Mouse (Mus musculus) MEL (cell line): ENCODE data around the gene Wasf2. TPM values are rescaled to one million over a fixed set of nuclear protein-coding genes. Genes with fewer than 3 reads are reported as not detected.
A peak's percentile ranks its signal among the peaks of the same experiment; 100 is the strongest.

Experiments used
- DNase-seq: peaks from one replicate; pipeline ENCODE4 v3.0.0; 2011; ENCODE audit warnings: low read depth, low spot score
- H3K27ac ChIP-seq: 2 replicates; pipeline ENCODE4 v1.5.1; 2012; ENCODE audit warnings: low read depth, mild to moderate bottlenecking, control low read depth, low read length, moderate library complexity; ENCODE audit not compliant: control insufficient read depth
- H3K27me3 ChIP-seq, 2 experiments: fragments of 150-350 bp in 1 of 2; sonication (generic) in 1 of 2; 2 replicates each; pipeline ENCODE4 v1.6.1; 2012; ENCODE audit warnings: low read length in 2 of 2, mild to moderate bottlenecking in 2 of 2, improper control_type of control experiment in 1 of 2, moderate library complexity in 1 of 2; ENCODE audit not compliant: insufficient read depth in 2 of 2, control insufficient read depth in 1 of 2
- H3K36me3 ChIP-seq, 2 experiments: 2 replicates each; pipeline ENCODE4 v1.6.1; 2012 to 2014; ENCODE audit warnings: low read length in 2 of 2, improper control_type of control experiment in 1 of 2, inconsistent platforms in 1 of 2, mild to moderate bottlenecking in 1 of 2; ENCODE audit not compliant: insufficient read depth in 2 of 2, control insufficient read depth in 1 of 2
- H3K4me1 ChIP-seq, 2 experiments: fragments of 150-350 bp in 1 of 2; sonication (generic) in 1 of 2; 2 replicates each; pipeline ENCODE4 v1.6.1; 2012; ENCODE audit warnings: low read length in 2 of 2, improper control_type of control experiment in 1 of 2, mild to moderate bottlenecking in 1 of 2; ENCODE audit not compliant: insufficient read depth in 2 of 2, control insufficient read depth in 1 of 2
- H3K4me3 ChIP-seq, 2 experiments: fragments of 150-350 bp in 1 of 2; sonication (generic) in 1 of 2; 2 replicates each; pipeline ENCODE4 v1.5.1; 2012; ENCODE audit warnings: low read depth in 2 of 2, low read length in 2 of 2, mild to moderate bottlenecking in 2 of 2, moderate library complexity in 2 of 2, control low read depth in 1 of 2, improper control_type of control experiment in 1 of 2; ENCODE audit not compliant: control insufficient read depth in 1 of 2, insufficient read depth in 1 of 2
- H3K79me2 ChIP-seq: 2 replicates; pipeline ENCODE4 v1.6.1; 2012; ENCODE audit warnings: mild to moderate bottlenecking, low read length, moderate library complexity; ENCODE audit not compliant: control insufficient read depth, poor library complexity, insufficient read depth
- H3K9ac ChIP-seq: 2 replicates; pipeline ENCODE4 v1.6.1; 2012; ENCODE audit warnings: low read depth, mild to moderate bottlenecking, control low read depth, low read length, moderate library complexity; ENCODE audit not compliant: control insufficient read depth, poor library complexity, severe bottlenecking
- H3K9me3 ChIP-seq: fragments of 150-350 bp; sonication (generic); replicated peaks from 2 replicates; pipeline ENCODE4 v1.6.1; 2012; ENCODE audit warnings: mild to moderate bottlenecking, low read length, improper control_type of control experiment, moderate library complexity; ENCODE audit not compliant: insufficient read depth
- CHD1 ChIP-seq: IDR thresholded peaks from 2 replicates; pipeline ENCODE4 v1.6.1; 2012; ENCODE audit warnings: low read depth, mild to moderate bottlenecking, inconsistent platforms, low read length, improper control_type of control experiment
- ETS1 ChIP-seq: IDR thresholded peaks from 2 replicates; pipeline ENCODE4 v1.6.1; 2012; ENCODE audit warnings: low read depth, mild to moderate bottlenecking, inconsistent platforms, low read length, improper control_type of control experiment, moderate library complexity
- KAT2A ChIP-seq: conservative IDR thresholded peaks from 2 replicates; pipeline ENCODE4 v1.6.1; 2012; ENCODE audit warnings: low read depth, low read length, improper control_type of control experiment, inconsistent platforms
- MAX ChIP-seq: IDR thresholded peaks from 2 replicates; pipeline ENCODE4 v1.6.1; 2011; ENCODE audit warnings: low read length, improper control_type of control experiment
- MAZ ChIP-seq: IDR thresholded peaks from 2 replicates; pipeline ENCODE4 v1.6.1; 2012; ENCODE audit warnings: low read depth, mild to moderate bottlenecking, inconsistent platforms, low read length, improper control_type of control experiment
- MXI1 ChIP-seq: IDR thresholded peaks from 2 replicates; pipeline ENCODE4 v1.6.1; 2011; ENCODE audit warnings: mild to moderate bottlenecking, low read depth, low read length, improper control_type of control experiment
- MYB ChIP-seq: IDR thresholded peaks from 2 replicates; pipeline ENCODE4 v1.6.1; 2011; ENCODE audit warnings: mild to moderate bottlenecking, low read depth, low read length, improper control_type of control experiment
- MYC ChIP-seq: IDR thresholded peaks from 2 replicates; pipeline ENCODE4 v1.6.1; 2011; ENCODE audit warnings: low read depth, mild to moderate bottlenecking, low read length, improper control_type of control experiment, moderate library complexity
- NELFE ChIP-seq: IDR thresholded peaks from 2 replicates; pipeline ENCODE4 v1.6.1; 2011; ENCODE audit warnings: low read depth, low read length, improper control_type of control experiment
- NRF1 ChIP-seq: IDR thresholded peaks from 2 replicates; pipeline ENCODE4 v1.6.1; 2014; ENCODE audit warnings: low read depth, mild to moderate bottlenecking, inconsistent platforms, low read length, improper control_type of control experiment, moderate library complexity; ENCODE audit not compliant: poor library complexity, insufficient read depth, severe bottlenecking
- POLR2A ChIP-seq, 2 experiments: IDR thresholded peaks; 2 replicates each; pipeline ENCODE4 v1.6.1; 2011 to 2012; ENCODE audit warnings: low read length in 2 of 2, mild to moderate bottlenecking in 2 of 2, control low read depth in 1 of 2, improper control_type of control experiment in 1 of 2, low read depth in 1 of 2, moderate library complexity in 1 of 2; ENCODE audit not compliant: control insufficient read depth in 1 of 2, insufficient read depth in 1 of 2, poor library complexity in 1 of 2
- POLR2AphosphoS5 ChIP-seq: IDR thresholded peaks from 2 replicates; pipeline ENCODE4 v1.6.1; 2012; ENCODE audit warnings: low read depth, borderline replicate concordance, mild to moderate bottlenecking, inconsistent platforms, low read length, moderate library complexity, mixed read lengths
- SIN3A ChIP-seq: IDR thresholded peaks from 2 replicates; pipeline ENCODE4 v1.6.1; 2012; ENCODE audit warnings: low read length, improper control_type of control experiment, inconsistent platforms
- SMC3 ChIP-seq: IDR thresholded peaks from 2 replicates; pipeline ENCODE4 v1.6.1; 2011; ENCODE audit warnings: low read depth, low read length, improper control_type of control experiment
- TAL1 ChIP-seq: IDR thresholded peaks from 2 replicates; pipeline ENCODE4 v1.6.1; 2012; ENCODE audit warnings: mild to moderate bottlenecking, inconsistent platforms, low read length, moderate library complexity, mixed read lengths
- TBP ChIP-seq: IDR thresholded peaks from 2 replicates; pipeline ENCODE4 v1.8.0; 2011; ENCODE audit warnings: low read depth, low read length, improper control_type of control experiment
- TCF12 ChIP-seq: IDR thresholded peaks from 2 replicates; pipeline ENCODE4 v1.6.1; 2014; ENCODE audit warnings: low read depth, mild to moderate bottlenecking, inconsistent platforms, low read length, improper control_type of control experiment, moderate library complexity
- UBTF ChIP-seq: IDR thresholded peaks from 2 replicates; pipeline ENCODE4 v1.6.1; 2012; ENCODE audit warnings: low read depth, mild to moderate bottlenecking, inconsistent platforms, low read length, improper control_type of control experiment, moderate library complexity, borderline replicate concordance; ENCODE audit not compliant: insufficient read depth
- USF1 ChIP-seq: IDR thresholded peaks from 2 replicates; pipeline ENCODE4 v1.6.1; 2014; ENCODE audit warnings: low read depth, mild to moderate bottlenecking, inconsistent platforms, low read length, improper control_type of control experiment, moderate library complexity
- USF2 ChIP-seq, 2 experiments: IDR thresholded peaks; 2 replicates each; pipeline ENCODE4 v1.6.1; 2011 to 2012; ENCODE audit warnings: improper control_type of control experiment in 2 of 2, low read length in 2 of 2, borderline replicate concordance in 1 of 2, inconsistent platforms in 1 of 2, low read depth in 1 of 2, mild to moderate bottlenecking in 1 of 2; ENCODE audit not compliant: insufficient read depth in 1 of 2
- ZC3H11A ChIP-seq: IDR thresholded peaks from 2 replicates; pipeline ENCODE4 v1.6.1; 2012; ENCODE audit warnings: low read depth, mild to moderate bottlenecking, inconsistent platforms, low read length, improper control_type of control experiment
- ZKSCAN1 ChIP-seq: IDR thresholded peaks from 2 replicates; pipeline ENCODE4 v1.6.1; 2012; ENCODE audit warnings: low read depth, mild to moderate bottlenecking, inconsistent platforms, low read length, improper control_type of control experiment, moderate library complexity
- polyA plus RNA-seq, 2 experiments: library from polyadenylated mRNA; stranded (reverse) in 1 of 2; unstranded in 1 of 2; fragments of >175 nt in 1 of 2; fragments of >200 nt in 1 of 2; gene quantifications; 2 replicates each; pipeline versions ENCODE4 v1.2.1 to v1.2.4; 2012; ENCODE audit warnings: low replicate concordance in 2 of 2, low read depth in 1 of 2; ENCODE audit not compliant: insufficient read length in 2 of 2, insufficient read depth in 1 of 2, missing spikeins in 1 of 2
- total RNA-seq: library from RNA; depleted of rRNA; stranded (reverse); fragments of 300-350 nt; gene quantifications from 2 replicates; pipeline ENCODE4 v1.2.3, GENCODE M21; 2012

The Wasf2 gene
- total and polyA plus RNA-seq, 3 experiments, result 16.4 to 53.7 TPM; not detected in 1

- TF ChIP-seq NRF1 (peak; percentile 54; the same call in 1 of the 2 replicates), MAZ (no peak), USF2 (IDR thresholded peaks at IDR 0.05; ENCODE audit: borderline replicate concordance in 1 of 2, insufficient read depth in 1 of 2, low read depth in 1 of 2, low read length in 2 of 2) (no peak), UBTF (no peak), ZC3H11A (no peak), KAT2A (no peak), SMC3 (no peak), TAL1 (no peak), TCF12 (no peak), ZKSCAN1 (peak; percentile 98), POLR2AphosphoS5 (no peak), ETS1 (no peak)
Measured at GRCm38 (mm10) chr4:133130890-133131741, 811 bp downstream of the Wasf2 start (continued).

GRCm38 (mm10) chr4:133132027-133132426 lies 1.7 kb downstream of the Wasf2 start:
- peak; percentile 79 for DNase-seq
- TF ChIP-seq MAZ (0 out of 2 replicates have a peak, but pooled peaks have one; percentile 29), ETS1 (0 out of 2 replicates have a peak, but pooled peaks have one; percentile 35), MYC (peak; percentile 57; the same call in 1 of the 2 replicates), MXI1 (peak; percentile 82), SIN3A (peak; percentile 62; the same call in 1 of the 2 replicates), POLR2A (IDR thresholded peaks at IDR 0.05; ENCODE audit: control insufficient read depth in 1 of 2, insufficient read depth in 1 of 2, low read depth in 1 of 2, low read length in 2 of 2, poor library complexity in 1 of 2) (peak in 1 of 2 experiments; percentile 57; a peak in 2 of 4 replicates), MAX (peak; percentile 48), CHD1 (0 out of 2 replicates have a peak, but pooled peaks have one; percentile 17), KAT2A (no peak), MYB (no peak), TBP (peak; percentile 49; the same call in 1 of the 2 replicates), NELFE (0 out of 2 replicates have a peak, but pooled peaks have one; percentile 27), USF1 (no peak)
- TF ChIP-seq, all 39 proteins: peak for 10
- Histone ChIP-seq H3K9me3 (no peaks in the 10 kb centered on the region), H3K4me3 (peak overlapping the region; percentile 71 to 95), H3K36me3 (peaks cover 0 to 7% of the 10 kb centered on the region in 2 experiments; a peak in 2 of 4 replicates), H3K9ac (peak overlapping the region; percentile 89), H3K27me3 (no peaks in the 10 kb centered on the region), H3K27ac (peak overlapping the region; percentile 58), H3K79me2 (peaks cover 50% of the 10 kb centered on the region), H3K4me1 (peaks cover 0 to 10% of the 10 kb centered on the region in 2 experiments; a peak in 3 of 4 replicates)
